Mouse (Mus musculus) megakaryocyte progenitor cell, adult 5-6 weeks (primary cell): ENCODE measurements around the gene Cacng6. TPM values are rescaled to one million over a fixed set of nuclear protein-coding genes. Genes with fewer than 3 reads are reported as not detected.
"Not testable (repeated sequence)": the region's sequence is repeated elsewhere in the genome, so short reads cannot be mapped to it uniquely, and the experiment has no call there.

ENCODE experiments used
- ATAC-seq: replicated peaks from 2 replicates; pipeline ENCODE4 v1.8.0; 2016; ENCODE audit warnings: mild to moderate bottlenecking, moderate TSS enrichment, inconsistent platforms; ENCODE audit not compliant: poor library complexity
- total RNA-seq, 2 experiments: library from RNA; stranded (forward) in 1 of 2; stranded (reverse) in 1 of 2; fragments of 157-497, 149-512 nt in 1 of 2; fragments of 200-1000 nt in 1 of 2; gene quantifications; 2 replicates each; pipeline versions ENCODE4 v1.2.3 to v1.2.4; 2015 to 2017

Cacng6 gene
- total RNA-seq (2015) (not detected in 2 replicates), total RNA-seq (2017) (not detected in 2 replicates)

DNA sequence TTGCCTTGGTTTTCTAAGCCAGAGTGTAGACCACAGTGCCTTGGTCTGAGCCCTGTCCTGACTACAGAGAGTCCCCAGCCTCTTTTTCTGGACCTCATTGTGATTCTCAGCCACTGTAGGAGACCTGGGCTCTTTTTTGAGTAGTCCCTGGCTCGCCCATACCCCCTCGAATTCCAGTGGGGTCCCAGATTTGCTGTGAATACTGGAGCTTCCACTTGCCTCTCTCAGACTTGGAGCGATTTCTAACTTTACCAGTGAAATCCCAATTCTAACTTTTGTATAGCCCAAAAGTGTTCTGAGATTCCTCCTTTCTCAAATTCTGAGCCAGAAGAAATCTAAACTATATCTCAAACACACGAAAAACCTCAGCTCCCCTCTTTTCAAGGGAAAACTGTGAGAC, at the start of gene Cacng6:
Cacng6 (plus strand) TSS at position 301 of the 400 bp plus-strand sequence.
- no peak for ATAC-seq

DNA sequence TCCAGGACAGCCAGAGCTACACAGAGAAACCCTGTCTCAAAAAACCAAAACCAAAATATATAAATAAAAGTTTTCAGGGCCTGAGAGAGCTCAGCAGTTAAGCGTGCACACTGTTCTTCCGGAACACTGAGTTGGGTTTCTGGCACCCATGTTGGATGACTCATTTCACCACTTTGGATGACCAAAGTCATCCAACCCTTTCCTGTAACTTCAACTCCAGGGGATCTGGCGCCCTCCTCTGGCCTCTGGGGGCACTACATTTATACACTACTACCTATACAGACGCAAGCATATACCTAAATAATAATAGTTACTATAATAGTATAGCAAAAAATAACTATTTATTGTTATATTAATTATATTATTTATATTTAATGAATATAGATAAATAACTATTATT, 47.2 kb upstream of the Cacng6 start:
- ATAC-seq = peak; percentile 80

DNA sequence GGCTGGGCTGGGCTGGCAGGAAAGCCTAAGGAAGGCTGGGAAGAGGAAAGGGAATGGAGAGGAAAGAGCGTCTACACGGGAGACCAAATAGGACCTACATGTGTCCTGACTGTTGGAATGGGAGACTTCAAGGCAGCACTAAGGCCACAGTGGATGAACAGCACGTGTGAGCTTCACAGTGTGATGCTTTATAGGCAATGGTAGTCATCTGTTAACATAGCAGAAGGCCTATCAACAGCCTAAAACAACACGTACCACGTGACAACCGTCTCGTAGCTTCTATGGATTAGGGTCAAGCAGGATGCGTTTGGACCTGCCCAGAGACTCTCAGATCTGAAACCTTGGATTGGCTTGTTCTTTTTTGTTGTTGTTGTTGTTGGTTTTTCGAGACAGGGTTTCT, 41.9 kb upstream of the Cacng6 start:
- no peak for ATAC-seq

DNA sequence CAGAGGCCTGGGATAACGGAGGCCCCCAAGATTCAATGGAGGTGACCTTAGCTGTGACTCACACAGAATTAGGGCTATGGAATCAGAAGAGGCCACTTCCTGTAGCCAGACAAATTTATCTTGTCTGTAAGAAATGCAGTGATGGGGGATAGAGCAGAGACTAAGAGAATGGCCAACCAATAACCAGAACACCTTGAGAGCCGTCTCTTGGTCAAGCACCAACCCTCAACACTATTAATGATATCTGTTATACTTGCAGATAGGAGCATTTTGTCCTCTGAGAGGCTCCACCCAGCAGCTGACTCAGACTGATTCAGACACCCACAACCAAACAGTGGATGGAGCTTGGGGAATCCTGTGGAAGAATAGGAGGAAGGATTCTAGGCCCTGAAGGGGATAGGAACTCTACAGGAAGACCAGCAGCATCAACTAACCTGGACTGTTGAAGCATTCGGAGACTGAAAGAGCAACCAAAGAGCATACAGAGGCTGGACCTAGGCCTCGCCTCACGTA, 39.1 kb upstream of the Cacng6 start:
- no peak for ATAC-seq

DNA sequence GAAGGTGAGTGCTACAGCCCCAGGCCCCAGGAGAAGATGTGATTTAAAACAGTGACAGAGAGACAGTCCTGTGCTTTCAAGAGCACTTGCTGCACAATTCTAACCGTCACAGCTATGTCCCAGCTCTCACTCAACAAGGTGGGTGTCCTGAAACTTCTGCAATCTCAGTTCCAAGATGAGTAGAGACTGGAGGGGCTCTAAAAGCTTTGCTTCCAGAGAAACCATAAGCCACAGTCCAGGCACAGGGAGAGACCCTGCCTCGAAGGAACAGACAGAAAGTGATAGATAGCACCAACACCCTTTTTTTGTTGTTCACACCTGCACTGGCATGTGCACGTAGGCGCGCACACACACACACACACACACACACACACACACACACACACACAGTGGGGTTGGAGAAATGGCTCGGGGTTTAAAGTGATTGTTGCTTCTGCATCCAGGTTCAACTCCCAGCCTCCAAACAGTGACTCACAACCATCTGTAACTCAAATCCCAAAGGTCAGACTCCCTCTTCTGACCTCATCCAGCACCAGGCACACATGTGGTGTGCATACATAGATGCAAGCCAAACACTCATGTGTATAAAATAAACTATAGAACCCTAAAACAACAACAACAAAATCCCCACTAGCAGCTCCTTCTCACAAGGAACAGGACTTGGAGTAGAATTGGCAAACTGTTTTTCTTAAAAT, 37.8 kb upstream of the Cacng6 start:
- ATAC-seq = no peak

DNA sequence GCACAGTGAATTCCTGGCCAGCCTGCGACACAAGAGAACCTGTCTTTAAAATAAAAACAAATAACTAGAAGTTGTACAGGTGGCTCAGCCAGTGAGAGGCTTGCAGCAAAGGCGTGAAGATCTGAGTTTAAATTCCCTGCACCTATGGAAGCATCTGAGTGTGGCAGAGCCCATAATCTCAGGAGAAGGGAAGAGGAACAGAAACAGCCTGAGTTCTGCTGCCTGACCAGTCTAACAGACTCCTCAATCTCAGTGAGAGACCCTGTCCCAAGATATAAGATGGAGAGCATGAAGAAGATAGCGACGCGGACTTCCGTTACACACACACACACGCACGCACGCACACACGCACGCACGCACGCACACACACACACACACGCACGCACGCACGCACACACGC, 36.2 kb upstream of the Cacng6 start:
- no peak for ATAC-seq

DNA sequence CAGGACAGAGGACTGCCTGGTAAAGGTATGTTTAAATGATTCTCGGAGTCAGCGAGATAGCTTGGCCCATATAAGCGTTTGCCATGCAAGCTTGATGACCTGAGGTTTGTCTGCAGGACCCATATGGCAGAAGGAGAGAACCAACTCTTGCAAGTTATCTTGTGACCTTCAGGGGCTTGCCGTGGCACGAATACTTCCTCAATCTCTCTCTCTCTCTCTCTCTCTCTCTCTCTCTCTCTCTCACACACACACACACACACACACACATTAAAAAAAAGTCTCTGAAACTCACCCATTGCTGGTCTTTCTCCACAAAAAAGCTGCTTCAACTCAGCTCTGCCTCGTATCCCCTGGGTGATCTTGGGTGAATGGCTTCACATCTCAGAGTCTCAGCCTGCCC, 35.1 kb upstream of the Cacng6 start:
- ATAC-seq = peak; percentile 26; the same call in 1 of the 2 replicates

DNA sequence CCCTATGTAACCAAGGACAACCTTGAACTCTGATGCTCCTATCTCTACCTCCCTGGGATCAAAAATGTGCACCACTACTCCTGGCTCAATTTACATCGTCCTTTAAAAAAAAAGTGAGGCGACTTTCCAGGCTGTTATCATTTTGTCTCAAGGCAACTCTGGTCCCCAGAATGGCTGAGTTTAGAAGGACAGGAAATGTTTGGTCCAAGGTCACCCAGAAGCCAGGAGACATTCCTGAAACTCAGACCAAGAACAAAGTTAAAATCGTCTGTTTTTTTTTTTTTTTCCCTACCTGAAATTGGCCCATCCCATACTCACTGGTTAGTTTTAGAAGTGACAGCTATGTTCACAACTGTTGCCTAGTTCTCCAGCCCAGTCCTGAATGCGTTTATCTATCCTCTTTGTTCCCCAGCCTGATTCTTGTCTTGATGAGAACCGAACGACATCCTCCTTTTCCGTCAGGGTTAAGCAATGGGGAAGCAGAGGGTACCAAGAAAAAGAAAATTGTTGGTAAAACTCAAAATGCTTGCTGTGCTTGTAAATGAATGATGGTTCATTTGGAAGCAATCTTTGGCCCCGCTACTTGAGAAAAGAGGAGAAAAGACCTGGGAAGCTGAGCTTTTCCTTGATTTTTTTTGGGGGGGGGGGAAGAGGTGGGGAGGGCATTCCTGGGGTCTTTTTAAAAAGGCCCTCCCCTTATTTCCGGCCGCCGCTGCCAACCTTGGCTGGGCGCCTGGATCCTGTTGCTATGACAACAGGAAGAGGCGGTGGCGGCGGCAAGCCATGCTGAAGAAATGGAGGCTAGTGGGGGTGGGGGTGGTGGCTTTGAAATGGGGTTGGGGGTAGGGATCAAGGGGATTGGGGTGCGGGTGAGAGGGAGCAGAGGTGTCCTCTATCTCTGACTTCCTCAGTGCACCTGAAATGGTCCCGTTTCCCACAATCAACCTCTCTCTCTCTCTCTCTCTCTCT, 34.3 kb upstream of the Cacng6 start:
- ATAC-seq = no peak

DNA sequence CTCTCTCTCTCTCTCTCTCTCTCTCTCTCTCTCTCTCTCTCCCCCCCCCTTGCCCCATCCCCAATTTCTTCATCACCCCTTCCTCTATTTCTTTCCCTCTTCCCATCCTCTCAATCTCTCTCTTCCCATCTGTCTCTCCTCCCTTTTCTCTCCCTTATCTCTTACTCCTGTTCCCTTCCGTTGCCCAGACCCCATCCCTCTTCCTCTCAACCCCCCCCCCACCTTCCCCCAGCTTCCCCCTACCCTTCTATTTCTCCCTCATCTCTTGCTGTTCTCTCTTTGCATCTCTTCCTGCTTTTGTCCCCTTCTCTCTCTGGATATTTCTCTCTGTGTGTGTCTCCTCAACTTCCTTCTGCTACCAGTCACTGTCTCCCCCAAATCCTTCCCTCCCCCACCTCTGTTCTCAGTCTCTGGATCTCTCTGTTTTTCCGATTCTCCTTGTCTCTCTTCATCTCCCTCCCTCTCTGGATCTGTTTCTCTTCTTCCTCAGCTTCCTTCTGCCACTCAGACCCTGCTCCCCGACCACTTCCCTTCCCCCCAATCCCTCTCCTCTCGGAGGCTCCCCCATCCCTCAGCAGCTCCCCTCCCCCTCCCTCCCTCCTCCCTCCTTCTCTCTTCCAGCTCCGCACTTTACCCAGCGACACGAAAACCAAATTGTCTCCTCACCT, 33.4 kb upstream of the Cacng6 start, which contains the start of gene Cacng8:
Cacng8 (plus strand) TSS at position 271 of the 668 bp plus-strand sequence.
- no peak for ATAC-seq

DNA sequence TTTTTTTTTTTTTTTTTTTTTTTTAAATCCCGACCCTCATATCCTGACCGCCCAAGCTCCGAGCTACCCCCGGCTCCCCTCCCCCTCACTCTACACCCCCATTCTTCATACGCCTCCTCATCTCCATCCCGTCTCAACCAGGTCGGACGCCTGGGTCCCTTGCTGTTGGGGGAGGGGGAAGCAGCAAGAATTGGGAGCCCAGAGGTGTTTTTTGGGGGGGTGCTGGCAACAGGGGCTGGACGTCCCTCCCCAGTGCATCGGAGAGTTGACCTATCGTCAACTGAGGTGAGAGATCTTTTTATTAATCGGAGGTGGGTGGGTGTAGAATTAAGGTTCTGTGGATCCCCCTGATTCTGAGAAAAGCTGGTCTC, 32.9 kb upstream of the Cacng6 start:
- no peak for ATAC-seq

DNA sequence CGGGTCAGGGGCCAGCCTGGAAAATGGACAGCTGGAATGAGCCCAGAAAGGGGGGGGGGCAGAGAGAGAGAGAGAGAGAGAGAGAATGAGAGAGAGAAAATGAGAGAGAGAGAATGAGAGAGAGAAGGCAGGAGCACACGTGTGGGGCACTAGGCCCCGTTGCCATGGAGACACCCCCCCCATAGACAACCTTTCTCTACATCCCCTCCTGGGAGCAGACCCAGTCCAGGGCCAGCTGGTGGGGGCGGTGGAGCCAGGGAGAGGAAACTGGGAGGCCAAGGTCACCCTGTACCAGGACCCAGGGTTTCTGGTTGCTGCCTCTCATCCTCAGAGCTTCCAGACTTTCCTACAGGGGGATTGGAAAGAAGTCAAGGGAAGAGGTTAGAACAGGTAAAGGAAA, 32.2 kb upstream of the Cacng6 start:
- no peak for ATAC-seq

DNA sequence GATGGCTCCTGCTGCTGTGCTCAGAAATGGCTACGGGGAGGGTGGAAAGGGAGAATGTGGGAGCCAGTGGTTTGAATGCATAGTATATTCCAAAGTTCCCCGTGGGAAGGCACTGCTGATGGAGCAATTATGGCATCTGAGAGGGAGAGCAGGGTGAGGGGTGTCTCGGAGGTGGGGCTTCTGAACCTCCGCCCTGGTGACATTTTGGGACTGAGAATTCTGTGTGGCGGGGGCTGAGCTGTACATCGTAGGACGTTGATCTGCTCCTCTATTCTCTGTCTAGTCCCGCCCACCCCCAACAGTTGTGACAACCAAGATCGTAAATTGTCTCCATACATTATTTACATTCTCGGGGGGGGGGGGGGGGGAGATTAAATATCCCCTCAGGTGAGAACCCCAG, 26.6 kb upstream of the Cacng6 start:
- no peak for ATAC-seq

DNA sequence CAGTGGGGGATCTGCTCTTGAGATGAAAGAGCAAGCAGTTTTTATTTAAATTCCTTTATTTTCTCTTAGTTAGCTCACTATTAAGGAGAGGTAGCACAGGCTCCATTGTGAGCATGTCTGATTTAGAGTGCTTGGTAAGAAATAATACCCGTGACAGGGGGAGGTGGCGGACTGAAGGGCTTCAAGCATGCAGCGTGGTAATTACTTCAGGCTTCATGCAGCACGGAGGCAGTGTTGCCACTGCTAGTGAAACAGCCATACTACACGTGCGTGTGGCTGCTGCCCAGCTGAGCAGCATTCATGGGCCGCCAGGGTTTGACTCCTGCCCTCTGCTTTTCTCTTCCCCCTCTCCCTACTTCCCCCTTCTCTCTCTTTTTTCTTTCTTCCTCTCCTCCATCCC, 26.2 kb upstream of the Cacng6 start:
- no peak for ATAC-seq

DNA sequence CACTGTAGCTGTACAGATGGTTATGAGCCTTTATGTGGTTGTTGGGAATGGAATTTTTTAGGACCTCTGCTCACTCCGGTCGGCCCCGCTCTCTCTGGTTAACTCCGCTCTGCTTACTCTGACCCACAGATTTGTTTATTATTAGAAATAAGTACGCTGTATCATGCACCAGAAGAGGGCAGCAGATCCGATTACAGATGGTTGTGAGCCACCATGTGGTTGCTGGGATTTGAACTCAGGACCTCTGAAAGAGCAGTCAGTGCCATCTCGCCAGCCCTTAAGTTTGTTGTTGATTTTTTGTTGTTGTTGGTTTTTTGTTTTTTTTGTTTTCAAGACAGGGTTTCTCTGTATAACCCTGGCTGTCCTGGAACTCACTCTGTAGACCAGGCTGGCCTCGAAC, 25.6 kb upstream of the Cacng6 start:
- not testable (repeated sequence) for ATAC-seq

DNA sequence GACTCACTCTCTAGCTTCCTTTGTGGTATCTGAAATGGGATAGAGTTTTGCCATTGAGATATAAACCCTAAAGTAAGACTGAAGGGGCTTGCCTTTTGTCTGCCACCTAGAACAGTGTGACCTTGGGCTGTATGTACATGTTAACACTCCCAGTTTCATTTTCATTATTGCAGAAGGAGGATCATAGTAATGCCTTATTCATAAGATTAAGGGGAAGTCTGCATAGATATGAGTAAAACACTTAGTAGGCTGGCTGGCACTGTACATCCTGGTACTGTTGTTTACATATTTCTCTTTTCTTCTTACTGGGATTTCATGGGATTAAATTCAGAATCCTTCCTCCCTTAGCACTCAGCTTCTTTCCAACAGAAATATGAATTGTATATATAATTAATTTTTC, 24.1 kb upstream of the Cacng6 start:
- ATAC-seq = peak; percentile 34; the same call in 1 of the 2 replicates

DNA sequence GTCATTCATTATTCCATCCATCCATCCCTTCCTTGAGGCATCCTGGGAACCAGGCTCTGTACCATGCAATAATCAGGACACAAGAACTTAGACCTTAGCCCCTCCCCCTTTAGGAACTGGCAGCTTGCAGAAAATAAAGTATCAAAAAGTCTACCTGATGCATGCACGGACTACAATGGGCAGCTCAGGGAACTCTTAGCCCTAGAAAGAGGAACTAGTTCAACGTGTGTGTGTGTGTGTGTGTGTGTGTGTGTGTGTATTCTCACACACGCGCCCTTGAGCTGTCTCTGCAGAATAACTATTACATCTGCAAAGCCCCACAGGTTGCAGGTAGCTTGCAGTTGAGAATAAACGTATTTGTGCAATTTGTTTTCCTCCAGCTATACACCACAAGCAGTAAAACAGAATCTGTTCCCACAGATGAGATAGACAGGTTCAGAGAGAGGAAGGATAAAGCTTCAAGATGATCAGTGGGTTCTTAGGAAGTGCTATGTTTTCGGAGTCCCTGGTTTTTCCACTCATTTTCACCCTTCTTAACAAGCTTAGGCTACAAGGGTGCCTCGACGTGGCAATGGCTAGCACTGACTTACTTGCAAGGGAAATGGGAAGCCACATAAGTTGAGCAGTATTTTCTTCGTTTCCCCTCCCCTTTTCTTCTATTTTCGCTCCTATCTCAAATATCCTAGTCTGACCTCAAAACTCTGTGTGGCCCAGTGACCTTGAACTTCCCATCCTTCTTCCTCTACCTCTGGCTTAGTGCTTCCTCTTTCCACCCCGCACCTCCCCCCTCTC, 14.1 kb upstream of the Cacng6 start:
- ATAC-seq = peak; percentile 32

DNA sequence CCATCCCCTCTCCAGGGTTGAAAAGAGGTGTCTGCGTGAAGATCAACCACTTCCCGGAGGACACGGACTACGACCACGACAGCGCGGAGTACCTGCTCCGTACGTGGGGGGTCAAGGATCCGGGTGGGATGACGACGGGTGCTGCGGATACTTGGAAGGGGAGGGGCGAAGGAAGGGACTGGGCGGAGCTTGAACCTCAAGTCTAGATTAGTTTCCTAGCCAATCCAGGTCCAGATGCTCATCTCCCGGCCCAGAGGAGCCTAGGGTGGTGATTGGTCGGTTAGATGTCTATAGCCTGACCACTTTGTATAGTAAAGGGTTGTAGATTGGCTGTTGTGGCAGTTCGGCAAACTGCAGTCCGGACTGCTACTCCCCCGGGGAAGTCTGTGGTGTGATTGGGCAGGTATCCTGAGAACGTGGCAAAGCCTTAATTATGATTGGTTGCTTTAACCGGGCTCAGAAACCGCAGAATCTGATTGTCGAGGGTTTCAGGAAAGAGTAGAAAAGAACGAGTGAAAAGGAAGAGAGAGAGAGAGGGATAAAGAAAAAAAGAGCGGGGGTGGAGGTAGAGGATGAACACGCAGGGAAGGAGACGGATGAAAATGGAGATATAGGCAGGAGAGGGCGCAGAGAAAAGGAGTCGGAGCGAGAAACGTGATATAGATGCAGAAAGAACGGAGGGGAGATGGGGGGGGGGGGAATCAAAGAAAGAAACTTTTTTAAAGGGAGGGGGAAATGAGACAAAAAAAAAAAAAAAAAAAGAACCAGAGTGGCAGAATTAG, 12.6 kb upstream of the Cacng6 start:
- ATAC-seq = peak; percentile 30

DNA sequence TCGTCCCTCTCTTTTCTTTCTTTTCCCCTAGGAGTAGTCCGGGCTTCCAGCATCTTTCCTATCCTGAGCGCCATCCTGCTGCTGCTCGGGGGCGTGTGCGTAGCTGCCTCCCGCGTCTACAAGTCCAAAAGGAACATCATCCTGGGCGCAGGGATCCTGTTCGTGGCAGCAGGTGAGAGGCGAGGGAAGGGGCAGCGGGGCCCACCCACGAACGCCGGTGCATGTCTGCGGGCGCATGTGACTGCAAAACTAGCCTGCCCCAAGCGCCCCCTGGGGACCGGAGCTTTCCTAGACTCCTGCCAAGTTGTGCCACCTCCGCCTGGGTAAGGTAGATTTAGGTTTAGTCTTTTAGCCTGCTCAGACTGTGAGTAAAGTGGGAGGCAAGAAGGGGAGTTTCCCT, 12.0 kb upstream of the Cacng6 start:
- ATAC-seq = 0 out of 2 replicates have a peak, but pooled peaks have one; percentile 13

DNA sequence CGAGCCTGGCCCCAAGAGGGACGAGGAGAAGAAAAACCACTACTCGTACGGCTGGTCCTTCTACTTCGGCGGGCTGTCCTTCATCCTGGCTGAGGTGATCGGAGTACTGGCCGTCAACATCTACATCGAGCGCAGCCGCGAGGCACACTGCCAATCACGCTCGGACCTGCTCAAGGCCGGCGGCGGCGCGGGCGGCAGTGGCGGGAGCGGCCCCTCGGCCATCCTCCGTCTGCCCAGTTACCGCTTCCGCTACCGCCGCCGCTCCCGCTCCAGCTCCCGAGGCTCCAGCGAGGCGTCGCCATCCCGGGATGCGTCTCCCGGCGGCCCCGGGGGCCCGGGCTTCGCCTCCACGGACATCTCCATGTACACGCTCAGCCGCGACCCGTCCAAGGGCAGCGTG, 9.1 kb upstream of the Cacng6 start:
- 0 out of 2 replicates have a peak, but pooled peaks have one; percentile 3 for ATAC-seq
